12 mouse cellular contexts compared by ENCODE assay signal in genomic region chr17:88494772-88495132, GRCm38 (mm10). TPM values are rescaled to one million over a fixed set of nuclear protein-coding genes. Genes with fewer than 3 reads are reported as not detected.
A peak's percentile ranks its signal among the peaks of the same experiment; 100 is the strongest.
DNase-seq lines count a peak whose midpoint lies in the region; ATAC-seq lines count a peak whose summit lies in the region.
"Had no signal": no experiment of that assay in that cellular context is flagged by ENCODE, and none has a peak within 500 bp of the region (broad histone marks: within the 10 kb centered on the region; RNA-seq: fewer than 3 reads in every experiment).

No protein-coding gene starts in this region.

- no peaks in the 10 kb centered on the region for H3K27me3 ChIP-seq in neural tube, embryonic 11.5 days (ENCODE audit: control insufficient read depth, insufficient read depth, low read length)
- H3K27me3 ChIP-seq in midbrain, embryonic 10.5 days (ENCODE audit: low read depth, poor library complexity, severe bottlenecking): no peaks in the 10 kb centered on the region
- H3K27me3 ChIP-seq: intestine, embryonic 15.5 days; limb, embryonic 12.5 days had no signal

- DNase-seq in cerebellum, adult 11-12 months: peak; percentile 35
- DNase-seq in cerebellum, postnatal 36 days: no peak
- no peak for DNase-seq in neural tube, embryonic 11.5 days (ENCODE audit: low spot score)
- no peak for DNase-seq in neural tube, embryonic 10.5 days (ENCODE audit: extremely low spot score, low spot score)
- DNase-seq in midbrain, embryonic 10.5 days (ENCODE audit: low spot score): no peak
- peak; percentile 25 for DNase-seq in testis, postnatal 10 days (ENCODE audit: low spot score)
- DNase-seq in kidney, adult 11 months: no peak
- DNase-seq: heart, adult 2 months had no signal

- no peak overlapping the region for H3K4me3 ChIP-seq in neural tube, embryonic 11.5 days (ENCODE audit: low read depth, low read length)
- peak overlapping the region; percentile 36 for H3K4me3 ChIP-seq in midbrain, embryonic 10.5 days
- H3K4me3 ChIP-seq: heart, adult 2 months; intestine, embryonic 15.5 days; limb, embryonic 12.5 days had no signal

- 0 out of 2 replicates have a peak, but pooled peaks cover 6% of the 10 kb centered on the region for H3K4me1 ChIP-seq in neural tube, embryonic 11.5 days (ENCODE audit: control insufficient read depth, insufficient read depth, low read length)
- H3K4me1 ChIP-seq in midbrain, embryonic 10.5 days: peaks cover 23% of the 10 kb centered on the region
- H3K4me1 ChIP-seq: intestine, embryonic 15.5 days; limb, embryonic 12.5 days had no signal

- peak overlapping the region; percentile 6; the same call in 1 of the 2 replicates for H3K4me2 ChIP-seq in neural tube, embryonic 11.5 days (ENCODE audit: low read depth)
- H3K4me2 ChIP-seq: intestine, embryonic 15.5 days; limb, embryonic 12.5 days had no signal

- 0 out of 2 replicates have a peak overlapping the region, but pooled peaks have one; percentile 24 for H3K9ac ChIP-seq in neural tube, embryonic 11.5 days (ENCODE audit: low read length)
- H3K9ac ChIP-seq: intestine, embryonic 15.5 days; limb, embryonic 12.5 days had no signal

- peak overlapping the region; percentile 60; the same call in 1 of the 2 replicates for H3K27ac ChIP-seq in neural tube, embryonic 11.5 days (ENCODE audit: low read depth, low read length)
- H3K27ac ChIP-seq in midbrain, embryonic 10.5 days (replicated peaks): peak overlapping the region; percentile 80
- H3K27ac ChIP-seq: heart, adult 2 months; intestine, embryonic 15.5 days; limb, embryonic 12.5 days; stomach, postnatal 0 days had no signal

- no peaks in the 10 kb centered on the region for H3K36me3 ChIP-seq in neural tube, embryonic 11.5 days (ENCODE audit: control insufficient read depth, insufficient read depth, low read length)
- H3K36me3 ChIP-seq in midbrain, embryonic 10.5 days: peaks cover 27% of the 10 kb centered on the region
- H3K36me3 ChIP-seq: intestine, embryonic 15.5 days had no signal

- peak; percentile 53 for ATAC-seq in neural tube, embryonic 11.5 days (ENCODE audit: insufficient read depth, low FRiP score, low TSS enrichment)
- no peak for ATAC-seq in erythroblast, adult 5-6 weeks (replicated peaks; ENCODE audit: low FRiP score, poor library complexity, severe bottlenecking)
- ATAC-seq: intestine, embryonic 15.5 days had no signal

- 53% methylated on average over 10 of the region's 10 CpGs for WGBS in neural tube, embryonic 11.5 days
- WGBS in midbrain, embryonic 10.5 days: 33% methylated on average over 10 of the region's 10 CpGs

- no peaks in the 10 kb centered on the region for H3K9me3 ChIP-seq in neural tube, embryonic 11.5 days (ENCODE audit: control insufficient read depth, low read length)
- no peaks in the 10 kb centered on the region for H3K9me3 ChIP-seq in midbrain, embryonic 10.5 days (replicated peaks)
- H3K9me3 ChIP-seq: intestine, embryonic 15.5 days; limb, embryonic 12.5 days had no signal

RNA-seq across cellular contexts. Expression of gene Ppp1r21, which starts 35.2 kb away (rescaled TPM):
- 25.6 and 29.3 TPM in 2 replicates for polyA plus RNA-seq in neural tube, embryonic 11.5 days (2014; fragmentation: Nextera tagmentation; extraction: Ambion mirVana)
- polyA plus RNA-seq in midbrain, embryonic 10.5 days (2016; fragmentation: Nextera tagmentation; extraction: Ambion mirVana): 17.8 and 18.0 TPM in 2 replicates
- 15.9 and 16.3 TPM in 2 replicates for total RNA-seq in erythroblast, adult 5-6 weeks (2015; ENCODE audit: low replicate concordance)
- total RNA-seq in erythroblast, adult 5-6 weeks (2017; ENCODE audit: low replicate concordance): 12.8 and 13.6 TPM in 2 replicates

RNA-seq across cellular contexts. Expression of gene Foxn2, which starts 54.2 kb away (rescaled TPM):
- polyA plus RNA-seq in neural tube, embryonic 11.5 days (2014; fragmentation: Nextera tagmentation; extraction: Ambion mirVana): 8.1 and 8.3 TPM in 2 replicates
- 12.3 and 12.5 TPM in 2 replicates for polyA plus RNA-seq in midbrain, embryonic 10.5 days (2016; fragmentation: Nextera tagmentation; extraction: Ambion mirVana)
- 16.3 and 17.3 TPM in 2 replicates for total RNA-seq in erythroblast, adult 5-6 weeks (2015; ENCODE audit: low replicate concordance)
- 13.4 and 21.0 TPM in 2 replicates for total RNA-seq in erythroblast, adult 5-6 weeks (2017; ENCODE audit: low replicate concordance)

Comparison
In these comparisons a context has a peak if more than half of its experiments do, and no peak if none do; other contexts are left out.
1. DNase-seq: peak in cerebellum, adult 11-12 months (single experiment) and testis, postnatal 10 days (single experiment); none in cerebellum, postnatal 36 days (0 of 2), neural tube, embryonic 11.5 days (single experiment), neural tube, embryonic 10.5 days (single experiment), midbrain, embryonic 10.5 days (single experiment) and kidney, adult 11 months (single experiment).